8 mouse cellular contexts compared by ENCODE assay signal in the genomic region with DNA sequence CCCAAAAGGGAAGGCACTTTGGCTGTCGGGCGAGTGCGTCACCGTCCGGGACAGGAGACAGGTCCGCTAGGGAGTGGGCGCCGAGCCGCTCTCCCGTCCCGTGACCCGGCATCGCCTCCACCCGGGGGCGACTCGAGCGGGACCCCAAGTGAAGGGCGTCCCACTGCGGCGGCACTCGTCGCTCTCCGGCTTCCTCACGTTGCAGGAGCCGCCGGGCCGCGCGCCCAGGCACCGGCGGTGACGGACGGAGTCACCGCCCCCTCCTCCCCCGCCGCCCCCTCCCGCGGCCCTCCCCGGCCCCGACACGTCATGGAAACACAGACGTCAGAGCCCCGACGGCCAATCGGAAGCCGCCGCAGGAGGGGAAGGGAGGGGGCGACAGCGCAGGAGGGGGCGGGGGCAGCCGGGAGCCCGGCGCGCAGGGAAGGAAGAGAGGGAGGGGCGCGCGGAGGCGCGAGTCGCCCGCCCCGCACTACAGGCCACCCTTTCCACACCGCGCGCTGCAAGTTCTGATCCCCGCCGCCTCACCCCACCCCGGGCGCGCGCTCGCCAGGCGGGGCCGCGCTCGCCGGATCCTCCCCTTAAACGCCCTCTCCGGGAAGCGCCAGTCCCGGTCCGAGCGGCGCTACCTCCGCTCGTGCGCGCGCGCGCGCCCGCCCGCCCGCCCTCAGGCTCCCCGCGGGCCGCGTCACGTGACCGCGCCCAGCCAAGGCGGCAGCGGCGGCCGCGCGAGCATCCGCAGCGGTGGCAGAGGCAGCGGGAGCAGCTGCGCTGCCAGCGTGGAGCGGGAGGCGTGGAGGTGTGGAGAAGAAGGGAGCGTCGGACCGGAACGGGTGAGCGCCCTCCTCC. TPM values are rescaled to one million over a fixed set of nuclear protein-coding genes. Genes with fewer than 3 reads are reported as not detected.
DNase-seq lines count a peak whose midpoint lies in the region; ATAC-seq and TF ChIP-seq lines count a peak whose summit lies in the region.

Gene Atp2b1, plus strand, starts transcription at position 446 of the 849 bp plus-strand sequence.

- H3K4me1 ChIP-seq in cortical plate, adult 2 months (ENCODE audit: control insufficient read depth, insufficient read depth, low read length): peaks cover 1% of the 10 kb centered on the region; the same call in 1 of the 2 replicates

- TF ChIP-seq CTCF in cortical plate, adult 2 months (IDR thresholded peaks at IDR 0.05; ENCODE audit: extremely low read depth, insufficient read depth, low read length): no peak

- ATAC-seq in activated CD4-positive, CD25-positive, alpha-beta regulatory T cell, adult 4 months: peak; percentile 73
- peak; percentile 76 for ATAC-seq in megakaryocyte progenitor cell, adult 5-6 weeks (replicated peaks; ENCODE audit: poor library complexity)

- H3K27ac ChIP-seq in cortical plate, adult 2 months (ENCODE audit: insufficient read depth, low read length): peak within 1 kb of the TSS; percentile 100

- DNase-seq in gastrocnemius, postnatal 10 days: peak; percentile 98
- peak; percentile 97 for DNase-seq in induced T-regulatory cell, adult 2 months (ENCODE audit: low read depth)
- DNase-seq in left cerebral cortex, adult 9 months (ENCODE audit: low spot score in 2 of 2): peak; percentile 90
- peak; percentile 94 for DNase-seq in right cerebral cortex, postnatal 14 days
- peak; percentile 89 to 94 for DNase-seq in urinary bladder, postnatal 36 days (ENCODE audit: low spot score in 2 of 2)

- H3K4me3 ChIP-seq in cortical plate, adult 2 months (ENCODE audit: insufficient read depth, low read length): peak within 1 kb of the TSS; percentile 94

- peak; percentile 69 for TF ChIP-seq POLR2A in cortical plate, adult 2 months (IDR thresholded peaks at IDR 0.05; ENCODE audit: extremely low read depth, insufficient read depth, low read length)

RNA-seq across cellular contexts. Expression of gene Atp2b1, which starts in this region (rescaled TPM):
- 100 to 1,000 TPM in 1 of 2 experiments, 10 to 100 TPM in 1; 95.0 to 130 TPM for polyA plus RNA-seq in activated CD4-positive, CD25-positive, alpha-beta regulatory T cell, adult 4 months (2017; shearing (Covaris generic))
- 340 and 362 TPM in 2 replicates for polyA plus RNA-seq in cortical plate, adult 2 months (2012; rRNA removed)
- 10 to 100 TPM; 69.6 to 77.5 TPM for total RNA-seq in gastrocnemius, postnatal 10 days (2021)
- 31.2 and 32.3 TPM in 2 replicates for total RNA-seq in megakaryocyte progenitor cell, adult 5-6 weeks (2015)
- total RNA-seq in megakaryocyte progenitor cell, adult 5-6 weeks (2017): 28.5 and 57.0 TPM in 2 replicates

Comparison
In these comparisons a context has a peak if more than half of its experiments do, and no peak if none do; other contexts are left out.
1. Peak in every context shown above with its lines: DNase-seq, ATAC-seq, H3K4me3 ChIP-seq and H3K27ac ChIP-seq.